Mouse (Mus musculus): ENCODE results near the gene Gm20903.
"Not testable (repeated sequence)": the region's sequence is repeated elsewhere in the genome, so short reads cannot be mapped to it uniquely, and the experiment has no call there.

Gene Gm20903

GRCm38 (mm10) chrY:73669015-73669414 is at the start of gene Gm20903:
Gm20903 (plus strand) TSS chrY:73669315.
- not testable (repeated sequence) for ATAC-seq (ENCODE audit: low TSS enrichment)
